Mouse (Mus musculus) left cerebral cortex, adult 9 months (tissue): ENCODE results near the gene Dip2b.

Experiments used
- DNase-seq, 2 experiments: peaks; one replicate each; pipeline ENCODE4 v3.0.0; 2022; ENCODE audit warnings: low spot score in 2 of 2

The Dip2b gene

GRCm38 (mm10) chr15:100050940-100051339 lies 12.5 kb downstream of the Dip2b start:
- no peak for DNase-seq

GRCm38 (mm10) chr15:100052726-100053125 lies 14.3 kb downstream of the Dip2b start:
- no peak for DNase-seq

GRCm38 (mm10) chr15:100056397-100056908 lies 18.0 kb downstream of the Dip2b start:
- DNase-seq: no peak

- DNase-seq: no peak
Observed at GRCm38 (mm10) chr15:100057698-100058097, 19.2 kb downstream of the Dip2b start.

GRCm38 (mm10) chr15:100058143-100058542 lies 19.7 kb downstream of the Dip2b start:
- no peak for DNase-seq

- no peak for DNase-seq
Observed at GRCm38 (mm10) chr15:100058912-100059311, 20.4 kb downstream of the Dip2b start.

- DNase-seq: no peak
Observed at GRCm38 (mm10) chr15:100059626-100060311, 21.3 kb downstream of the Dip2b start.

GRCm38 (mm10) chr15:100060513-100061140 lies 22.2 kb downstream of the Dip2b start:
- DNase-seq: no peak

- DNase-seq: no peak
Observed at GRCm38 (mm10) chr15:100061377-100061776, 22.9 kb downstream of the Dip2b start.

GRCm38 (mm10) chr15:100063229-100063773 lies 24.8 kb downstream of the Dip2b start:
- no peak for DNase-seq

GRCm38 (mm10) chr15:100066702-100067101 lies 28.2 kb downstream of the Dip2b start:
- no peak for DNase-seq

GRCm38 (mm10) chr15:100069101-100069500 lies 30.6 kb downstream of the Dip2b start:
- no peak for DNase-seq

GRCm38 (mm10) chr15:100070021-100070420 lies 31.6 kb downstream of the Dip2b start:
- peak in 1 of 2 experiments; percentile 52 for DNase-seq

GRCm38 (mm10) chr15:100071819-100072218 lies 33.4 kb downstream of the Dip2b start:
- no peak for DNase-seq

GRCm38 (mm10) chr15:100073696-100074453 lies 35.4 kb downstream of the Dip2b start:
- no peak for DNase-seq

- no peak for DNase-seq
Observed at GRCm38 (mm10) chr15:100074754-100075153, 36.3 kb downstream of the Dip2b start.

- no peak for DNase-seq
Observed at GRCm38 (mm10) chr15:100076362-100076761, 37.9 kb downstream of the Dip2b start.

GRCm38 (mm10) chr15:100080833-100081477 lies 42.5 kb downstream of the Dip2b start:
- no peak for DNase-seq

- DNase-seq: no peak
Observed at GRCm38 (mm10) chr15:100081478-100081998, 43.1 kb downstream of the Dip2b start.

GRCm38 (mm10) chr15:100082052-100082451 lies 43.6 kb downstream of the Dip2b start:
- DNase-seq: no peak

GRCm38 (mm10) chr15:100082733-100083132 lies 44.3 kb downstream of the Dip2b start:
- DNase-seq: no peak
